Mouse (Mus musculus): ENCODE measurements around the gene Spty2d1.
A peak's percentile ranks its signal among the peaks of the same experiment; 100 is the strongest.

Spty2d1 gene

GRCm38 (mm10) chr7:46985718-46986505 is 22.3 kb downstream of the Spty2d1 start:
- DNase-seq, result peak; percentile 60

GRCm38 (mm10) chr7:46983280-46983679 is 24.9 kb downstream of the Spty2d1 start, which contains the start of gene Gm9999:
Gene Gm9999, plus strand, starts transcription at chr7:46983580.
- DNase-seq, result no peak

GRCm38 (mm10) chr7:46975456-46975855 is 32.8 kb downstream of the Spty2d1 start:
- DNase-seq, result no peak

- no peak for DNase-seq
Observed at GRCm38 (mm10) chr7:46974648-46975047, 33.6 kb downstream of the Spty2d1 start.

GRCm38 (mm10) chr7:46969898-46970297 is 38.3 kb downstream of the Spty2d1 start:
- no peak for DNase-seq

- DNase-seq, result no peak
Observed at GRCm38 (mm10) chr7:46964070-46964469, 44.1 kb downstream of the Spty2d1 start.

GRCm38 (mm10) chr7:46962806-46963618 is 45.2 kb downstream of the Spty2d1 start:
- peak; percentile 72 for DNase-seq

GRCm38 (mm10) chr7:46962132-46962531 is 46.1 kb downstream of the Spty2d1 start:
- DNase-seq, result no peak

- no peak for DNase-seq
Observed at GRCm38 (mm10) chr7:46960991-46961390, 47.2 kb downstream of the Spty2d1 start.

- DNase-seq, result peak; percentile 42
Observed at GRCm38 (mm10) chr7:46958853-46959252, 49.4 kb downstream of the Spty2d1 start.

GRCm38 (mm10) chr7:46957831-46958691 is 50.1 kb downstream of the Spty2d1 start, which contains the start of gene Uevld:
Gene Uevld, minus strand, starts transcription at chr7:46958527.
- peak; percentile 96 for DNase-seq

Measured in cerebellum, adult 9-11 months (tissue).